Mouse (Mus musculus) yolk sac, embryonic 10.5 days (tissue): ENCODE data around the gene Jak1.
"Not testable (repeated sequence)": the region's sequence is repeated elsewhere in the genome, so short reads cannot be mapped to it uniquely, and the experiment has no call there.

Source experiments
- DNase-seq: peaks from one replicate; pipeline ENCODE4 v3.0.0-alpha.2; 2017; ENCODE audit warnings: low spot score

Jak1 gene

GRCm38 (mm10) chr4:101276456-101277070 lies 11.5 kb upstream of the Jak1 start:
- no peak for DNase-seq

GRCm38 (mm10) chr4:101275881-101276280 lies 10.8 kb upstream of the Jak1 start:
- DNase-seq = no peak

- no peak for DNase-seq
Observed at GRCm38 (mm10) chr4:101270734-101271133, 5.7 kb upstream of the Jak1 start.

GRCm38 (mm10) chr4:101268506-101268905 lies 3.4 kb upstream of the Jak1 start:
- DNase-seq = not testable (repeated sequence)

GRCm38 (mm10) chr4:101265523-101265922 lies 441 bp upstream of the Jak1 start:
- peak; percentile 26 for DNase-seq

- peak; percentile 33 for DNase-seq
Observed at GRCm38 (mm10) chr4:101263968-101264740, 928 bp downstream of the Jak1 start.

- no peak for DNase-seq
Observed at GRCm38 (mm10) chr4:101261596-101261995, 3.5 kb downstream of the Jak1 start.

GRCm38 (mm10) chr4:101260744-101261291 lies 4.3 kb downstream of the Jak1 start:
- no peak for DNase-seq

- DNase-seq = no peak
Observed at GRCm38 (mm10) chr4:101256526-101257210, 8.4 kb downstream of the Jak1 start.

- DNase-seq = no peak
Observed at GRCm38 (mm10) chr4:101254606-101255349, 10.3 kb downstream of the Jak1 start.

GRCm38 (mm10) chr4:101254015-101254414 lies 11.1 kb downstream of the Jak1 start:
- no peak for DNase-seq

- DNase-seq = no peak
Observed at GRCm38 (mm10) chr4:101252781-101253622, 12.1 kb downstream of the Jak1 start.

- no peak for DNase-seq
Observed at GRCm38 (mm10) chr4:101252016-101252415, 13.1 kb downstream of the Jak1 start.

GRCm38 (mm10) chr4:101249977-101250743 lies 14.9 kb downstream of the Jak1 start:
- no peak for DNase-seq

- no peak for DNase-seq
Observed at GRCm38 (mm10) chr4:101247355-101247754, 17.7 kb downstream of the Jak1 start.

- DNase-seq = no peak
Observed at GRCm38 (mm10) chr4:101246569-101246968, 18.5 kb downstream of the Jak1 start.

GRCm38 (mm10) chr4:101244257-101245011 lies 20.6 kb downstream of the Jak1 start:
- no peak for DNase-seq

- no peak for DNase-seq
Observed at GRCm38 (mm10) chr4:101240875-101241173, 24.3 kb downstream of the Jak1 start.

- DNase-seq = no peak
Observed at GRCm38 (mm10) chr4:101240163-101240874, 24.8 kb downstream of the Jak1 start.
